Mouse (Mus musculus) C2C12 (cell line): ENCODE measurements at regions not wholly inside any gene's neighbourhood (a gene's known extent, or its start where the extent isn't known, plus 50 kb on each side); places are given as distances from the start of the nearest gene placed in this dataset.

ENCODE experiments used
- CEBPB ChIP-seq: IDR thresholded peaks from one replicate; pipeline ENCODE4 v1.6.1; 2011; ENCODE audit warnings: low read depth, mild to moderate bottlenecking, control low read depth, moderate library complexity
- CTCF ChIP-seq: IDR thresholded peaks from one replicate; pipeline ENCODE4 v1.5.1; 2011; ENCODE audit not compliant: control insufficient read depth, insufficient read depth, insufficient read length
- FOSL1 ChIP-seq: IDR thresholded peaks from one replicate; pipeline ENCODE4 v1.8.0; 2011; ENCODE audit warnings: mild to moderate bottlenecking, low read length; ENCODE audit not compliant: poor library complexity, insufficient read depth, severe bottlenecking
- MAX ChIP-seq: IDR thresholded peaks from one replicate; pipeline ENCODE4 v1.6.1; 2011; ENCODE audit warnings: mild to moderate bottlenecking, control low read depth
- MYOD1 ChIP-seq: IDR thresholded peaks from one replicate; pipeline ENCODE4 v1.6.1; 2011; ENCODE audit warnings: low read depth; ENCODE audit not compliant: control insufficient read depth, insufficient read length
- MYOG ChIP-seq: IDR thresholded peaks from one replicate; pipeline ENCODE4 v1.6.1; 2011; ENCODE audit not compliant: control insufficient read depth, insufficient read length; ENCODE audit errors: extremely low read depth
- USF1 ChIP-seq: IDR thresholded peaks from one replicate; pipeline ENCODE4 v1.6.1; 2011; ENCODE audit warnings: low read depth, mild to moderate bottlenecking, control low read depth, moderate library complexity

- TF ChIP-seq CTCF (no peak), CEBPB (no peak), MYOG (no peak), MYOD1 (no peak), MAX (no peak), USF1 (no peak), FOSL1 (no peak)
These were observed 163.4 kb upstream of the Jmjd1c start for GRCm38 (mm10) chr10:66932544-66932943.
